Mouse (Mus musculus) E14TG2a.4 (cell line): ENCODE measurements around the gene Vav3.

Experiments used
- H3K27me3 ChIP-seq: 2 replicates; pipeline ENCODE4 v1.6.1; 2014; ENCODE audit warnings: low read length, control low read depth; ENCODE audit not compliant: insufficient read depth
- H3K36me3 ChIP-seq: 2 replicates; pipeline ENCODE4 v1.6.1; 2014; ENCODE audit warnings: low read length, control low read depth; ENCODE audit not compliant: insufficient read depth
- H3K4me1 ChIP-seq: replicated peaks from 2 replicates; pipeline ENCODE4 v1.6.1; 2014; ENCODE audit warnings: low read depth, low read length, control low read depth
- H3K4me3 ChIP-seq: replicated peaks from 2 replicates; pipeline ENCODE4 v1.5.1; 2014; ENCODE audit warnings: mild to moderate bottlenecking, low read length
- H3K9me3 ChIP-seq: 2 replicates; pipeline ENCODE4 v1.6.1; 2014; ENCODE audit warnings: low read length, control low read depth
- CTCF ChIP-seq: conservative IDR thresholded peaks from 2 replicates; pipeline ENCODE4 v1.5.1; 2014; ENCODE audit warnings: low read length
- NANOG ChIP-seq: IDR thresholded peaks from 2 replicates; pipeline ENCODE4 v1.6.1; 2014; ENCODE audit warnings: borderline replicate concordance, low read length, mixed read lengths
- POU5F1 ChIP-seq: IDR thresholded peaks from 2 replicates; pipeline ENCODE4 v1.6.1; 2014; ENCODE audit warnings: low read length, borderline replicate concordance

The Vav3 gene

GRCm38 (mm10) chr3:109540009-109540408 is 199.6 kb downstream of the Vav3 start:
- Histone ChIP-seq H3K9me3 (no peaks in the 10 kb centered on the region), H3K27me3 (no peaks in the 10 kb centered on the region)
- no peak for TF ChIP-seq POU5F1
- TF ChIP-seq CTCF = no peak
- no peak for TF ChIP-seq NANOG

GRCm38 (mm10) chr3:109544476-109545221 is 204.2 kb downstream of the Vav3 start:
- no peaks in the 10 kb centered on the region for H3K27me3 ChIP-seq
- no peak for TF ChIP-seq NANOG
- TF ChIP-seq CTCF = no peak
- no peak for TF ChIP-seq POU5F1

More at GRCm38 (mm10) chr3:109540009-109540408, 199.6 kb downstream of the Vav3 start:
- H3K4me1 ChIP-seq = no peaks in the 10 kb centered on the region
- no peak overlapping the region for H3K4me3 ChIP-seq
- H3K36me3 ChIP-seq = no peaks in the 10 kb centered on the region

DNA sequence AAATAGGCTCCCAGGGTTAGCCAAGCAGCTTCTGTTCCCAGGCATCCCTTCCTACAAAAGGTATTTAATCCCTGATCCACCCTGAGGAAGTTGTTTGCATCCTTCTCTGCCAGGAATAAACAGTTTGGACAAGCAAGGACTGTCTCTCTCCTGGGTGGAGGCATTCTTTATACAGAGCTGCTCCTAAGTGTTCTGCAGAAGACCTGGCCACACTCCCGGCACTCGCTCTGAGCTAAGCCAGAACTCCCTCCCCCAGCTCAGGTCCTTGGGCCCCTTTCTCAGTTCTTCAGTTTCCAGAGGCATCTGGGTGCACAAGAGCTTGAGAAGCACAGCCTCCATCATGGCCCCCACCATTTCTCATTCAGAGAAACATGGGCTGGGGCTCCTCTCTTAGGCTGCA is 216.9 kb downstream of the Vav3 start:
- Histone ChIP-seq H3K9me3 (no peaks in the 10 kb centered on the region), H3K4me1 (no peaks in the 10 kb centered on the region), H3K36me3 (no peaks in the 10 kb centered on the region), H3K27me3 (no peaks in the 10 kb centered on the region), H3K4me3 (no peak overlapping the region)
- TF ChIP-seq NANOG (no peak), POU5F1 (no peak), CTCF (no peak)

More at GRCm38 (mm10) chr3:109544476-109545221, 204.2 kb downstream of the Vav3 start:
- Histone ChIP-seq H3K36me3 (no peaks in the 10 kb centered on the region), H3K4me3 (no peak overlapping the region), H3K9me3 (no peaks in the 10 kb centered on the region), H3K4me1 (no peaks in the 10 kb centered on the region)

DNA sequence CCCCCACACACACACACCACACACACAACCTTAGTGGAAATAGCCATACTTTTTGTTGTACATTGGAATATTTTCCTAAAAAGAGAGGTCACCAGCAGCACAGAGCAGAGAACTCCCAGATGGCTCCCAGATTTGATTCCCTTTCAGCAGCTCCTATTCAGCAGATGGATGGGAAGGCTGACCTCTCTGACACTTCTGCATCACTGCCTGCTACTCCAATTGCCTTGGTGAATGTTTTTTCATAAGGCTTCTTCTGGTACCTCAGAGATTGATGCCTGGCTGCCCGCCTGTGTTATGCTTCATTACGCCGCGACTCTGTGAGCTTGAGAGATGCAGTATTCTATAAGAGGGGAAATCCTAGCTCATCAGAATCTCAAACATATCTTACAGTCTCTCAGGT is 220.8 kb downstream of the Vav3 start:
- H3K27me3 ChIP-seq = no peaks in the 10 kb centered on the region
- H3K4me3 ChIP-seq = no peak overlapping the region
- H3K9me3 ChIP-seq = no peaks in the 10 kb centered on the region
- no peaks in the 10 kb centered on the region for H3K36me3 ChIP-seq
- no peaks in the 10 kb centered on the region for H3K4me1 ChIP-seq
- TF ChIP-seq POU5F1 = no peak
- no peak for TF ChIP-seq NANOG
- no peak for TF ChIP-seq CTCF

- TF ChIP-seq POU5F1 = no peak
- TF ChIP-seq NANOG = no peak
- TF ChIP-seq CTCF = no peak
- no peaks in the 10 kb centered on the region for H3K36me3 ChIP-seq
- no peaks in the 10 kb centered on the region for H3K4me1 ChIP-seq
- H3K4me3 ChIP-seq = no peak overlapping the region
- H3K9me3 ChIP-seq = no peaks in the 10 kb centered on the region
- H3K27me3 ChIP-seq = no peaks in the 10 kb centered on the region
Measured at GRCm38 (mm10) chr3:109561776-109562175, 221.3 kb downstream of the Vav3 start.

- H3K36me3 ChIP-seq = no peaks in the 10 kb centered on the region
- no peak overlapping the region for H3K4me3 ChIP-seq
- TF ChIP-seq NANOG (no peak), POU5F1 (no peak), CTCF (no peak)
- no peaks in the 10 kb centered on the region for H3K9me3 ChIP-seq
- no peaks in the 10 kb centered on the region for H3K4me1 ChIP-seq
- H3K27me3 ChIP-seq = no peaks in the 10 kb centered on the region
Measured at GRCm38 (mm10) chr3:109562268-109562667, 221.8 kb downstream of the Vav3 start.

GRCm38 (mm10) chr3:109564443-109564842 is 224.0 kb downstream of the Vav3 start:
- no peaks in the 10 kb centered on the region for H3K27me3 ChIP-seq
- no peaks in the 10 kb centered on the region for H3K36me3 ChIP-seq
- peaks cover 19% of the 10 kb centered on the region for H3K4me1 ChIP-seq
- TF ChIP-seq POU5F1 (no peak), NANOG (no peak), CTCF (no peak)
- H3K9me3 ChIP-seq = no peaks in the 10 kb centered on the region
- H3K4me3 ChIP-seq = no peak overlapping the region

- H3K4me1 ChIP-seq = peaks cover 20% of the 10 kb centered on the region
- no peaks in the 10 kb centered on the region for H3K9me3 ChIP-seq
- H3K4me3 ChIP-seq = no peak overlapping the region
- TF ChIP-seq POU5F1 = no peak
- TF ChIP-seq NANOG = peak; percentile 23; the same call in 1 of the 2 replicates
- TF ChIP-seq CTCF = no peak
- no peaks in the 10 kb centered on the region for H3K27me3 ChIP-seq
- no peaks in the 10 kb centered on the region for H3K36me3 ChIP-seq
Measured at GRCm38 (mm10) chr3:109568542-109569265, 228.3 kb downstream of the Vav3 start.
